Mouse (Mus musculus): ENCODE measurements around the gene Calr4. TPM values are rescaled to one million over a fixed set of nuclear protein-coding genes. Genes with fewer than 3 reads are reported as not detected.

The Calr4 gene
- polyA plus RNA-seq, 1 experiment = 0.76 TPM

DNA sequence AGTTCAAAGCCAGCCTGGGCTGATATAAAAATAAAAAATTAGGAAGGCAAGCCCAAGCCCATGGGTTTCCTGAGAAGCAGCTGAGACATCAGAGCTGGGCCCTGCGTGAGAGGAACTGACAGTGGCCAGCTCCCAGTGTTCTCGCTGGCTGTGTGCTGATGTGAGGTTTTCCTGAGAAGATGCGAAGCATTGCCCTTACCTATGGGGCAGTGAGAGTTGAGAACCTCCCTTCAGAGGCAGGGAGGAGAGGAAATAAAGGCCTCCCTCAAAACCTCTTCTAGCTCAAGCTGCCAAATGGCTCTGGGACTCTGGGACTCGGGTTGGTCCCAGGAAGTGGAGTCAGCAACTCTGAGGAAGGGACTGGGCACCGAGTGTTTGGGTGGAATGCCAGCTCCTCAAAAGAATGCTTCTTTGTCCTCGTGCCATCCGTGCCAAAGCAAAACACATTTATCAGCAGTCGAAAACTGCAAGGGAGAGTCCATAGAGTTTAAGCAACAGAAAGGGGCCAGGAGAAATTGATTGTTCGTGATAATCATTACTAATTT is 593 bp downstream of the Calr4 start:
- no peak for DNase-seq (ENCODE audit: extremely low spot score in 1 of 2, low spot score in 1 of 2)

DNA sequence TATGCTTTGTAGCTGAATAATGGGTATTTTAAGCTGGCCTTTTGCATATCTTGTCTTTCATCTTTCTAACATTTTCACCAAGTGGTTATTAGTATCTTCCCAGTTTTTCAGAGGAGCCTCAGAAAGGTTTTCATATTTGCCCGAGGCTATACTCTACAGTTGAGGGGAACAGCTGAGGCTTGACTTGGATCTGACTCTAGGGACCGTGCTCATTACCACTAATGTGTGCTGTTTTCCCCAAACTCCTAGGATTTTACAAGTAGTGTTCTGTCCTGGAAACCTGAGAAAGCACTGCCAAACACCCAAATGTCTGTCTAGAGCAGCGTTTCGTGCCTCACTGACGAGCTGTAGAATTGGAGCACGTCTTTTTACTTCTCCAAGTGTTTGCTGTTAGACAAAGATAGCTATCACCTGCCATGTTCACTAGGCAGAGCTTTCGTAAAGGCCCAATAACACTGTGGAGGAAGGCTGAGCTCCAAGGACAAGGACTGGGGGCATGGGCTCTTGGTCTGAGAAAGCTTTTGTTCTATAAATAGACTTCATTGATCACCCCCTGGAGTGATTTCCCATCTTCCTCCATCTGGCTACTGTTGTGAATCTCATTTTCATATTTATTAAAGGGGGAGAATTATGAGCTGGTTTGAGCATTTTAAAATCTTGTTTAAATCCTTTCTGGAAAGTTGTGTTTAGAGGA is 2.0 kb downstream of the Calr4 start:
- no peak for DNase-seq (ENCODE audit: extremely low spot score in 1 of 2, low spot score in 1 of 2)

GRCm38 (mm10) chr4:109238428-109239268 is 4.4 kb downstream of the Calr4 start:
- peak in 1 of 2 experiments; percentile 43 for DNase-seq (ENCODE audit: extremely low spot score in 1 of 2, low spot score in 1 of 2)

- no peak for DNase-seq (ENCODE audit: extremely low spot score in 1 of 2, low spot score in 1 of 2)
Measured at GRCm38 (mm10) chr4:109241221-109241620, 6.9 kb downstream of the Calr4 start.

GRCm38 (mm10) chr4:109241934-109242333 is 7.6 kb downstream of the Calr4 start:
- DNase-seq (ENCODE audit: extremely low spot score in 1 of 2, low spot score in 1 of 2) = no peak

GRCm38 (mm10) chr4:109244506-109244905 is 10.2 kb downstream of the Calr4 start:
- no peak for DNase-seq (ENCODE audit: extremely low spot score in 1 of 2, low spot score in 1 of 2)

DNA sequence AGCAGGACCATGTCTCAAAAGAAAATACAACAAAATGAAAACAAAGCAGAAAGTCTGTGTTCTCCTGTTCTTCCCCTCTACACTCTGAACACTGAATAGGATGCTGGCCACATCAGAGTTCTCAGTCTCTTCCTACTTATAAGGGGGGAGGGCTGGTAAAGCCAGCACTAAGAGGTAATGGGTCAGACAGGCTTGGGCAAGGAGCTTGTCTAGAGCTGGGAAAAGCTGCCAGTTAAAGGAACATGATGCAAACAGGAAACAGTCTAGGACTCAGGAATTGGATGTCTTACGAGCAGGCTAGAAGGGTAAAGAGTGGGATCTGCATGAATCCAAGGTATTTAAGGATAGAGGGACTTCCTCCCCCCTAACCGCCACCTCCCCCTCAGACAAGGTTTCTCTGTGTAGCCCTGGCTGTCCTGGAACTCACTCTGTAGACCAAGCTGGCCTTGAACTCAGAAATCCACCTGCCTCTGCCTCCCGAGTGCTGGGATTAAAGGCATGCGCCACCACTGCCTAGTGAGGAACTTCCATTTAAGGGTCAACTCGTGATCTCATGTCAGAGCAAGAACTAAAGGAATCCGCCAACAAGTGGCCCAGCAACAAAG is 10.8 kb downstream of the Calr4 start:
- DNase-seq (ENCODE audit: extremely low spot score in 1 of 2, low spot score in 1 of 2) = no peak

- no peak for DNase-seq (ENCODE audit: extremely low spot score in 1 of 2, low spot score in 1 of 2)
Measured at GRCm38 (mm10) chr4:109251605-109252004, 17.3 kb downstream of the Calr4 start.

- no peak for DNase-seq (ENCODE audit: extremely low spot score in 1 of 2, low spot score in 1 of 2)
Measured at GRCm38 (mm10) chr4:109252199-109252598, 17.9 kb downstream of the Calr4 start.

DNA sequence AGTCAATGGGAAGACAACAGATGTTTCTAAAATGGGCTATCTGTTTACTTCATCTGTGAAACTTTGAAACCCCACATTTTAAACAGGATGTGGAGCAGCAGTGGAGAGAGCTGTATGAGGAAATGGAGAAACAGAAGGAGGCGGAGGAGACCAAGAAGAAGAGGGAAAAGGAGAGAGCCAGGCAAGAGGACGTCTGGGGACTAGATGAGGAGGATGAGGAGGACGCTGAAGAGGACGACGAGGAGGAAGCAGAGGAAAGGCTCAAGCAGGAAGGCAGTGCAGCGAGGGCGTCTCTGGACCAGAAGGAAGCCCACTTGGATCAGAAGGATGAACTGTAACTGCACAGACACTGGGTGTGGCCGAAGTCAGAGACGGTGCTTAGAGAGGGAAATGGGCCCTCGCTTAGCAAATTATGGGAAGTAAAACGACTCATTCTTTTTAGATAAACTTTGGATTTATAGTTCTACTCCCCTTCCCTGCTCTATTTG is 19.4 kb downstream of the Calr4 start:
- DNase-seq (ENCODE audit: extremely low spot score in 1 of 2, low spot score in 1 of 2) = no peak

DNA sequence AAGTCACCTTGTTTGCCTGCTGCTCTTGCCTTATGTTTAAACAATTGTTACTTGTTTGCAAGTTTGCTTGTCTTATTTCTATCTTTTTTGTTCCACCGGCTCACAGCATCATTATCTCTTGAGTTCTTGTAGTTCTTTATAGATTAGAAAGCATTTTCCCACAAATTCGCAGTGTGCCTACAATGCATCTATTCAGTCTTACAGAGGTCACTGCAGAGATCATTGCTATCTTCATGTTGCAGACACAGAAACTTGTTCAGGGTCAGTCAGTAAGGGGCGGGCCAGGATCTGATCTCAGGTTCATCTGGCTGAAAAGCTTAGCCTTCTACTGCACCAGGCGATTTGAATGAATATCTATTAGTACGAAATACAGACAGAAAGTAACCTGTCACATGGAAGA is 20.2 kb downstream of the Calr4 start:
- no peak for DNase-seq (ENCODE audit: extremely low spot score in 1 of 2, low spot score in 1 of 2)

GRCm38 (mm10) chr4:109255321-109255720 is 21.0 kb downstream of the Calr4 start:
- DNase-seq (ENCODE audit: extremely low spot score in 1 of 2, low spot score in 1 of 2) = no peak

- no peak for DNase-seq (ENCODE audit: extremely low spot score in 1 of 2, low spot score in 1 of 2)
Measured at GRCm38 (mm10) chr4:109255727-109256417, 21.6 kb downstream of the Calr4 start.

- DNase-seq (ENCODE audit: extremely low spot score in 1 of 2, low spot score in 1 of 2) = no peak
Measured at GRCm38 (mm10) chr4:109256791-109257190, 22.5 kb downstream of the Calr4 start.

DNA sequence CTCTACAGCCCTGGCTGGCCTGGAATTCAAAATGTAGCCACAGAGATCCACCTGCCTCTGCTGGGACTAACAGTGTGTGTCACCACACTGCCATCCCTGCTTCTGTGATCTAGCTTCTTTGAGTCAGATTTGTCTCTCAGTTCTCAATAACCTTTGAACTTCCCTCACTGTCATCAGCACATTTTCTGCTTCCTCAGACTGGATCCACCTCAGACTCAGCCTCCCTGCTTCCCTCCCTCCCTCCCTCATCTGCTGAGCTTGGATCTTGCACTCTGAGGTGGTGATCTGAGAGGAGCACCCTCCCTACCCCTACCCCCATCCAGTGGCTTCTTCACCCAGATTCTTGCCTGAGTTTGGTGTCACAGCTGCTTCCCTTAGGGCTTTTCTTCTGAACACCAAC is 23.4 kb downstream of the Calr4 start:
- DNase-seq (ENCODE audit: extremely low spot score in 1 of 2, low spot score in 1 of 2) = no peak

GRCm38 (mm10) chr4:109262068-109262467 is 27.8 kb downstream of the Calr4 start:
- no peak for DNase-seq (ENCODE audit: extremely low spot score in 1 of 2, low spot score in 1 of 2)

DNA sequence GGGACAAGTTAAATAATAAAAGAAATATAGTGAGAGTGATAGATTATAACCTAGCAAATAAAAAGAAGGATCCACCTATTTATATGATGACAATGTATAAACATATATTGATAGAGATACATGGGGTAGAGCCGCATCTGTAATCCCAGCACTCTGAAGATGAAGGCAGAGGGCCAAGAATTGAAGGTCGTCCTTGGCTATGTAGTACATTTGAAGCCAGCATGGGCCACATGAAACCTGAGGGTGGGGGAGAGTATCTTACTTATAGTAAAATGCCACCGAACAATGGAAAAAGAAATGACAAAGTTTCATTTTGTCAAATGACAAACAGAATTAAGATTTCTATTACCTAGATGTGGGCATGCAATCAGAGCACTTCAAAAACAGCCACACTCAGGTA is 31.8 kb downstream of the Calr4 start:
- no peak for DNase-seq (ENCODE audit: extremely low spot score in 1 of 2, low spot score in 1 of 2)

DNA sequence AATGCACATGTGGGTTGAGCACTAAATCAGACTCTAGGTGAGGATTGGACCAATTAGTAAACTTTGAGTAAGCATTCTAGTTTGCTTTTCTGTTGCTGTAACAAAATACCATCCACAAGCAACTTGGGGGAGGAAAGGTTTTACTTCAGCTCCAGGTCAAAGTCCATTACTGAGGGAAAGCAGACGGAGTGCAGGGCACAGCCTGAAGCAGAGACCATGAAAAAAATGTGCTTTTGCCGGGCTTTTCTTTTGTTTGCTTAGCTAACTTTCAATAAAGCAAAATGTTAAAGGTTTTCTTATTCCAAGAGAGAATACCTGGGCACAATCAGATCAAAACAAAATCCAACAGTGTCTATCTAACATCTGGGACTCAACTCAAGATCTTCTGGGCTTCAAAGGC is 32.5 kb downstream of the Calr4 start:
- DNase-seq (ENCODE audit: extremely low spot score in 1 of 2, low spot score in 1 of 2) = no peak

DNA sequence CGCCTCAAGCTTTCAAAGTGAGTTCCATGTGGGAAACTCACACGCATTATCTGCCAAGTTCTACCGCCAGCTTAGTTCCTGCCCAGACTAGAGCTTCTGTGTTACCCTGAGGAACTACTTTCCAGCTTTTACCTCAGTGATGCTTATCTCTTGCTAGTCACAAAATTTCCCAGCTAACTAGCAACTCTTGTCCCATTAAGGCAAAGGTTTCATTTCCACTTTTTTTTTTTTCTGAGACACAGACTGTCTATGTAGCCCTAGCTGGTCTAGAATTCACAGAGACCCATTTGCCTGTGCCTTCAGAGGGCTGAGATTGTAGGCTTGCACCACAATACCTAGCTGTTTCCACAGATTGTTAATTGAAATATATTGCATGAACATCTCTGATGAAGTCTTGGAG is 33.2 kb downstream of the Calr4 start:
- DNase-seq (ENCODE audit: extremely low spot score in 1 of 2, low spot score in 1 of 2) = no peak

DNA sequence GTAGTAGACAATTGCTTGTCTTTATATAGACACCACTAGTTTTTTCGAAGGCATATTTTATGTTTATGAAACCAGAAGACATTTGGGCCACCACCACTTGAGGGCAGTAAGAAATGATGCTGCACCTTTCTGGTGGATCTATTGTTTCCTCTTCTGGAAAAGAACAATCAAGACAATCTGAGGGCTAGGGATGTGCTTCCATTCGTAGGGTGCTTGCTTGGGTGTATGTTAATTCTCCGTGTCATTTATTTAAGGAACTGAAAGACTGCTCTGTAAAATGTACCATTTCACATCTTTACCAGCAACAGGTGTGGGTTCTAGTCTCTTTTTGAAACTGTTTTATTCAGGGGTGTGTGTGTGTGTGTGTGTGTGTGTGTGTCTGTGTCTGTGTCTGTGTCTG is 34.6 kb downstream of the Calr4 start:
- DNase-seq (ENCODE audit: extremely low spot score in 1 of 2, low spot score in 1 of 2) = no peak

DNA sequence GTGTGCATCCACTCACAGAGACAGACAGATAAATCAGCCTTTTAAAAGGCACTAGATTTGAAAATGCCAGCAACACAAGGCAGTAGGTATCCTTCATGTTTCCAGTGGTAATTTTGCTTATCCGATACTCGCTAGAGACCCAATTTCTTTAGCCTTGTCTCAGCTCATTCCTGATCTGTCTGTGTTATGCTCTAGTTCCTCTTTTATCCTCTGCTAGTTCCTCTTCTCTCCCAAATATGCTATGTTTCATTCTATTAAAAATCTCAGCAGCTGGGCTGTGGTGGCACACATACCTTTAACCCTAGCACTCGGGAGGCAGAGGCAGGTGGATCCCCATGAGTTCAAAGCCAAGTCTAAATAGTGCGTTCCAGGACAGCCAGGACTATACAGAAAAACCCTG is 37.5 kb downstream of the Calr4 start:
- DNase-seq (ENCODE audit: extremely low spot score in 1 of 2, low spot score in 1 of 2) = no peak

Data from frontal cortex, adult 2 months (tissue).